Mouse (Mus musculus) lung, adult 10 weeks (tissue): Measurements from ENCODE around the gene Umodl1. TPM values are rescaled to one million over a fixed set of nuclear protein-coding genes. Genes with fewer than 3 reads are reported as not detected.

ENCODE experiments used
- polyA plus RNA-seq: library from polyadenylated mRNA; stranded (reverse); fragments of 350-450 nt; fragmentation: Illumina TruSeq; extraction: RNeasy Lipid Tissue Mini Kit (QIAGEN cat#74804); gene quantifications from one replicate; pipeline ENCODE4 v1.2.3, GENCODE M21; 2014; ENCODE audit warnings: low read depth, low replicate concordance; ENCODE audit not compliant: insufficient read depth

Gene Umodl1
- polyA plus RNA-seq = not detected

DNA sequence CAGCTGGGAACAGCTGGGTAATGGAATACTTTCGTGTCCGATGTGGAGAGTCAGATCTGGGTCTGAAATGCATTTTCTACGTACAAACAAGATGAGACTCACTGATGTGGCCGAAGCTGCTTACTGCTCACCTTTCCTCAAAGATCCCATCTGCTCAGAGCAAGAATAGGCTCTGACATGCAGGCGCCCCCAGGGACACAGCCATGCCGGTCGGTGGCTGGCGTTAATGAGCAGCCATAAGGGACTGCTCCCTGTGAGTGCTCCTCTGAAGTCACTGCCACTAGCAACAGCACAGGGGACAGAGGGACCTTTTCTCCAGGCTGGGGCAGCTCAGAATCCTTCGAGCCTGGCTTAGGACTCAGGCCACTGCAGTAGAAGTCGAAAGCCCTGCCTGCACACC, at the start of gene Umodl1:
Gene Umodl1, plus strand, starts transcription at position 301 of the 400 bp plus-strand sequence.

GRCm38 (mm10) chr17:31057151-31057890, 102.9 kb downstream of the Umodl1 start, which contains the start of gene Abcg1:
TSS of gene Abcg1 (plus strand) at chr17:31057675.

Other genes starting within 250 kb of the Umodl1 start
- 16.3 TPM for gene Glp1r, start 52.8 kb upstream of the Umodl1 start, polyA plus RNA-seq
- 16.4 TPM for gene Abcg1, start 103.0 kb downstream of the Umodl1 start, polyA plus RNA-seq
- not detected for gene Tff3, start 175.0 kb downstream of the Umodl1 start, polyA plus RNA-seq
- 32.1 TPM for gene Tff2, start 189.6 kb downstream of the Umodl1 start, polyA plus RNA-seq
- not detected for gene Tff1, start 210.6 kb downstream of the Umodl1 start, polyA plus RNA-seq
- not detected for gene Tmprss3, start 244.3 kb downstream of the Umodl1 start, polyA plus RNA-seq